Mouse (Mus musculus) small intestine, adult 2 months (tissue): ENCODE data around the gene Pdia2.

Experiments
- CTCF ChIP-seq: fragments of 200-500 bp; IDR thresholded peaks from 2 replicates; pipeline ENCODE4 v1.5.1; 2012; ENCODE audit warnings: low read depth, mild to moderate bottlenecking, control low read depth, inconsistent platforms, low read length, moderate library complexity, mixed read lengths; ENCODE audit not compliant: insufficient replicate concordance, insufficient read length; ENCODE audit errors: extremely low read depth
- POLR2A ChIP-seq: fragments of 200-500 bp; IDR thresholded peaks from 2 replicates; pipeline ENCODE4 v1.6.1; 2012; ENCODE audit warnings: low read depth, mild to moderate bottlenecking, control low read depth, inconsistent platforms, low read length, moderate library complexity

GRCm38 (mm10) chr17:26187592-26187991 is 11.3 kb downstream of the Pdia2 start:
- TF ChIP-seq CTCF (no peak), POLR2A (no peak)
